Mouse (Mus musculus) common myeloid progenitor, adult 5-6 weeks (primary cell): Measurements from ENCODE around the gene Hmga2. TPM values are rescaled to one million over a fixed set of nuclear protein-coding genes. Genes with fewer than 3 reads are reported as not detected.

ENCODE experiments used
- ATAC-seq: replicated peaks from 2 replicates; pipeline ENCODE4 v1.8.0; 2016; ENCODE audit warnings: low read depth, mild to moderate bottlenecking, moderate TSS enrichment, inconsistent platforms; ENCODE audit not compliant: poor library complexity, severe bottlenecking
- total RNA-seq: library from RNA; stranded (forward); fragments of 200-1000, 187-1606 nt; gene quantifications from 2 replicates; pipeline ENCODE4 v1.2.3, GENCODE M21; 2017

Hmga2 gene
- 6.1 and 7.0 TPM in 2 replicates for total RNA-seq

- ATAC-seq: peak; percentile 9
Observed at GRCm38 (mm10) chr10:120475601-120476515, at the start of gene Hmga2. Gene Hmga2, minus strand, starts transcription at chr10:120476469.

GRCm38 (mm10) chr10:120522959-120523358 lies 46.7 kb upstream of the Hmga2 start:
- ATAC-seq: peak; percentile 47

GRCm38 (mm10) chr10:120521912-120522575 lies 45.8 kb upstream of the Hmga2 start:
- no peak for ATAC-seq

- ATAC-seq: no peak
Observed at GRCm38 (mm10) chr10:120516311-120516710, 40.0 kb upstream of the Hmga2 start.

GRCm38 (mm10) chr10:120513721-120514120 lies 37.5 kb upstream of the Hmga2 start:
- no peak for ATAC-seq

- ATAC-seq: no peak
Observed at GRCm38 (mm10) chr10:120512946-120513345, 36.7 kb upstream of the Hmga2 start.

- no peak for ATAC-seq
Observed at GRCm38 (mm10) chr10:120512121-120512520, 35.9 kb upstream of the Hmga2 start.

GRCm38 (mm10) chr10:120503959-120504358 lies 27.7 kb upstream of the Hmga2 start:
- no peak for ATAC-seq

- no peak for ATAC-seq
Observed at GRCm38 (mm10) chr10:120500794-120501193, 24.5 kb upstream of the Hmga2 start.

GRCm38 (mm10) chr10:120498086-120498485 lies 21.8 kb upstream of the Hmga2 start:
- ATAC-seq: no peak

- peak; percentile 78; the same call in 1 of the 2 replicates for ATAC-seq
Observed at GRCm38 (mm10) chr10:120494653-120495052, 18.4 kb upstream of the Hmga2 start.

GRCm38 (mm10) chr10:120491477-120491876 lies 15.2 kb upstream of the Hmga2 start:
- ATAC-seq: peak; percentile 58; the same call in 1 of the 2 replicates

GRCm38 (mm10) chr10:120489611-120490010 lies 13.3 kb upstream of the Hmga2 start:
- no peak for ATAC-seq

- no peak for ATAC-seq
Observed at GRCm38 (mm10) chr10:120488526-120488925, 12.3 kb upstream of the Hmga2 start.

GRCm38 (mm10) chr10:120487881-120488280 lies 11.6 kb upstream of the Hmga2 start:
- no peak for ATAC-seq

GRCm38 (mm10) chr10:120485461-120485860 lies 9.2 kb upstream of the Hmga2 start:
- ATAC-seq: no peak

GRCm38 (mm10) chr10:120484144-120484543 lies 7.9 kb upstream of the Hmga2 start:
- no peak for ATAC-seq

- ATAC-seq: 0 out of 2 replicates have a peak, but pooled peaks have one; percentile 15
Observed at GRCm38 (mm10) chr10:120478164-120478563, 1.9 kb upstream of the Hmga2 start.

- no peak for ATAC-seq
Observed at GRCm38 (mm10) chr10:120477501-120477900, 1.2 kb upstream of the Hmga2 start.

GRCm38 (mm10) chr10:120476516-120477336 lies 457 bp upstream of the Hmga2 start:
- peak; percentile 50 for ATAC-seq
